Mouse (Mus musculus) limb, embryonic 10.5 days (tissue): ENCODE results near the gene Gm5475. TPM values are rescaled to one million over a fixed set of nuclear protein-coding genes. Genes with fewer than 3 reads are reported as not detected.

ENCODE experiments used
- DNase-seq: peaks from one replicate; pipeline ENCODE4 v3.0.0-alpha.2; 2017; ENCODE audit warnings: low spot score
- H3K27ac ChIP-seq: fragments of 300-500 bp; sonication (generic); 2 replicates; pipeline ENCODE4 v1.5.1; 2016; ENCODE audit warnings: mild to moderate bottlenecking
- H3K27me3 ChIP-seq: fragments of 300-500 bp; sonication (generic); 2 replicates; pipeline ENCODE4 v1.6.1; 2016; ENCODE audit warnings: low read depth, mild to moderate bottlenecking; ENCODE audit not compliant: poor library complexity, severe bottlenecking
- H3K36me3 ChIP-seq: fragments of 300-500 bp; sonication (generic); 2 replicates; pipeline ENCODE4 v1.6.1; 2016; ENCODE audit warnings: mild to moderate bottlenecking, moderate library complexity
- H3K4me1 ChIP-seq: fragments of 300-500 bp; sonication (generic); 2 replicates; pipeline ENCODE4 v1.6.1; 2016
- H3K4me3 ChIP-seq: fragments of 300-500 bp; sonication (generic); 2 replicates; pipeline ENCODE4 v1.5.1; 2016; ENCODE audit warnings: mild to moderate bottlenecking, moderate library complexity
- H3K9me3 ChIP-seq: fragments of 300-500 bp; sonication (generic); replicated peaks from 2 replicates; pipeline ENCODE4 v1.6.1; 2016; ENCODE audit warnings: mild to moderate bottlenecking
- WGBS: fragments of 180-500 bp; shearing (Covaris S2); methylation state at CpG from one replicate; pipeline ENCODE4 v1.1.7; 2016; 5-methylcytosine and 5-hydroxymethylcytosine counted together
- polyA plus RNA-seq: library from polyadenylated mRNA; unstranded; fragments of >200 nt; fragmentation: Nextera tagmentation; extraction: Ambion mirVana; gene quantifications from 2 replicates; pipeline ENCODE4 v1.2.1, GENCODE M21; 2016

Gene Gm5475
- polyA plus RNA-seq, 1 experiment from 2014 or later, result 0.11 TPM

DNA sequence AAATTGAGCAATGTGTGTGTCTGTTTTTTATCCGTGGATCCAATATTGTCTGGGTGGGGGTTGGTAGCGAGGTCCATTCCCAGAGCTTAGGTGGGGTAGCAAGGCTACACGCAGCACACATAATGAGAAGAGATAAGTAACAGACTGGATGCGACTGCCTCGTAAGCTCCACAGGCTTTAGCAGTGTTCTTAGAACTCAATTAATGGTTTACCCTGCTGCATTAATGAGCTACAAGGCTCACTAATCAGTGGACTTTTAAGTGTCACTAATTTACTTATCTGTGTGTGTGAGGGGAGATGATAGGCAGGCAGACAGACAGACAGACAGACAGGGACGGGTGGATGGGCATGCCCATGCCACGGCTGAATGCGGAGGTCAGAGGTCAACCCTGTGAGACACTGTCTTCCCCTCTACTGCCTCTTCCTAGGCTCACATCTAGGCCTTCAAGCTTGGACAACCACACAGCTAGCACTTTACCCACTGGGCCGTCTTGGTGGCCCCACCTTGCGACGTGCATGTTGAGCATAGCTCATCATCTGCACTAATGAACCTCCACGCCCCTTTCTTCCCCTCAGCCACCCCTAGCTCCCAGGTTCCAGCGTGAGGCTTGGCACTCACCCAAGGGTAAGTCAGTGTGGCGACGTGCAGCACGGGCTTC is 21.2 kb upstream of the Gm5475 start:
- Histone ChIP-seq H3K27ac (no peak overlapping the region), H3K4me1 (no peaks in the 10 kb centered on the region), H3K36me3 (peaks cover 100% of the 10 kb centered on the region), H3K27me3 (no peaks in the 10 kb centered on the region), H3K4me3 (no peak overlapping the region), H3K9me3 (no peaks in the 10 kb centered on the region)
- WGBS, result 94% methylated on average over 16 of the region's 16 CpGs
- no peak for DNase-seq

- Histone ChIP-seq H3K36me3 (peaks cover 100% of the 10 kb centered on the region), H3K27ac (no peak overlapping the region), H3K9me3 (no peaks in the 10 kb centered on the region), H3K27me3 (no peaks in the 10 kb centered on the region), H3K4me1 (no peaks in the 10 kb centered on the region), H3K4me3 (no peak overlapping the region)
- no peak for DNase-seq
- 94% methylated on average over 4 of the region's 4 CpGs for WGBS
These were observed 20.1 kb upstream of the Gm5475 start for GRCm38 (mm10) chr15:100401811-100402210.

GRCm38 (mm10) chr15:100402347-100402746 is 19.6 kb upstream of the Gm5475 start:
- Histone ChIP-seq H3K36me3 (peaks cover 97% of the 10 kb centered on the region), H3K4me3 (no peak overlapping the region), H3K9me3 (no peaks in the 10 kb centered on the region), H3K4me1 (no peaks in the 10 kb centered on the region), H3K27ac (no peak overlapping the region), H3K27me3 (no peaks in the 10 kb centered on the region)
- no peak for DNase-seq
- 94% methylated on average over 14 of the region's 14 CpGs for WGBS

DNA sequence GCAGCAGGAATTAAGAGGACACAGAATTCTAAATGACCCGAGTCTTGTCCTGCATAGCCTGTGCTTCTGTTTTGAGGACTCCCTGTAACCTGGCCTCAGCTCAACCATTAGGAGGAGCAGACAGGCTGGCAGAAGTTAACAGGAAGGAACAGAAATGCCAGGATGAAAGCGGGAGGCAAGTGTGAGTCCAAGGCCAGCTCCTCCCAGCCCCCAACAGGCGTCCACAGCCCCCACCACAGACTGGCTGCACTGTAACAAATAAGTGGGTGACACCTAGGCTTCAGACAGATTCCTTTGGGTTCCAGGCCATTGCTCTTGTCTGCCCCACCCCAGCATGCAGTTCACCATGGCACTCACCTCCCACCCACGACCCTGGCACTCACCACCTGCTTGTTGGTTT is 19.1 kb upstream of the Gm5475 start:
- Histone ChIP-seq H3K27me3 (no peaks in the 10 kb centered on the region), H3K4me1 (no peaks in the 10 kb centered on the region), H3K27ac (no peak overlapping the region), H3K4me3 (no peak overlapping the region), H3K9me3 (no peaks in the 10 kb centered on the region), H3K36me3 (peaks cover 97% of the 10 kb centered on the region)
- WGBS, result 88% methylated on average over 4 of the region's 4 CpGs
- no peak for DNase-seq

DNA sequence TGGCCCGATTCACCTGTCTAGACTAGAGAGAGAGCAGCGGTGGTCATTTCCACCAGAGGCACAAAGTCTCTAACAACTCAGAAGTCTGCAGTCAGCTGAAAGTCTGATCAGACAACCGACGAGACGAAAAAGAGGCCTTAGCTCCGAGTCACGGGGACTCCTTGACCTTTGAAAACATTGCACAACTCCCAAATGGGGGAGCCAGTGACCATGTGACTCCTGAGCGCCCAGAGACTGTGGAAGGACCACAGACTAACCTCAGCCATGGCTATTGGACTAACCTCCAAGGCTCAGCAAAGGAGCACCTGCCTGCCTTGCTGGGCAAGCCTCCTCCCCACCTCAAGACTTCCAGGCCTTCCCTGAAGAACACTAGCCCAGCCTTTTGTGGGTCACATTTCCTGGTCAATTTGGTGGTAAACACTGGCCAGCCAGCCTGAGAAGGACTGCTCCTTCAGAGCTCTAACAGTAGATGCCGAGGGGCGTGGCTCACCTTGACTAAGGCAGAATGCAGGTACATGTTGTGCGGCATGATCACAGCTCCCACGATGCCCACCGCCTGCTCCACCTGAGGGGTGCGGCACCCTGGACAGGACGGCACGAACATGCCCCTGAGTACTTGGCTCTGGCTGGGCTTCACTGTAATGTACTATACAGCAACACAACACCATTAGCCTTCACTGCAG is 18.5 kb upstream of the Gm5475 start:
- Histone ChIP-seq H3K36me3 (peaks cover 97% of the 10 kb centered on the region), H3K9me3 (no peaks in the 10 kb centered on the region; the same call in 1 of the 2 replicates), H3K4me1 (no peaks in the 10 kb centered on the region), H3K4me3 (no peak overlapping the region), H3K27me3 (no peaks in the 10 kb centered on the region), H3K27ac (no peak overlapping the region)
- 94% methylated on average over 16 of the region's 16 CpGs for WGBS
- no peak for DNase-seq

- WGBS, result 87% methylated on average over 5 of the region's 5 CpGs
- H3K27ac ChIP-seq, result no peak overlapping the region
- no peak overlapping the region for H3K4me3 ChIP-seq
- H3K27me3 ChIP-seq, result no peaks in the 10 kb centered on the region
- H3K4me1 ChIP-seq, result no peaks in the 10 kb centered on the region
- H3K36me3 ChIP-seq, result peaks cover 94% of the 10 kb centered on the region
- no peak for DNase-seq
- H3K9me3 ChIP-seq, result no peaks in the 10 kb centered on the region; the same call in 1 of the 2 replicates
These were observed 15.9 kb upstream of the Gm5475 start for GRCm38 (mm10) chr15:100406088-100406487.

DNA sequence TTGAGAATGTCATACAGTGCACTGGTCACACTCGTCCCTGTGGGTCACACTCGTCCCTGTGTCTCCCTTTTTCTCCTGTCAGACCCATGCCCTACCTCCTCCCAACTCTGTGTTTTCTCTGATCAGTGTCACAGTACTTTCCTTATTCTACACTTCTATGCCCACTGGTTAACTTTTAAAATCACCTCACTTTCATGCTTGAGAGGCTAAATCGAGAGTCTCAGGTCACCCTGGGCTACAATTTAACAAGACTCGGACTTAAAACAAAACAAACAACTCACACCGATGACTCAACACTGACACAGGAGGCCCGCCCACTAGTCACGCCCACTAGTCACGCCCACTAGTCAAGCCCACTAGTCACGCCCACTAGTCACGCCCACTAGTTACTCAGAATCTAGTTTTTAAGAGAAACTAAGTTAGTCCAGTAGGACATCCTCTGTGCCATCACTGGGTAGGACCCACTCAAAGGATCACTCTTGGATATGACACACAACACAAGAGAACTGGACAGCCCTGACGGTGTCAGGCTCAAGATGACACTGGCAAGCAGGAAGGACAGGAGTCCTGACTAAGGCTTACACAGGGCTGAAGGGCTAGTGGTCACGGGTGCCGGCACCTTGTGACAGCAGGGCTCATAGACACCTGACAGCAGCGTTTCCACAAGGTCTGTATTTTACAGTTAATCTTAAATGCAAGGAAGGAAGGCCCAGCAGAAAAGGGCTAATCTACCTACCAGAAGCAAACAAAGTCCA is 10.9 kb upstream of the Gm5475 start:
- peaks cover 5% of the 10 kb centered on the region for H3K4me1 ChIP-seq
- 51% methylated on average over 14 of the region's 14 CpGs for WGBS
- DNase-seq, result no peak
- H3K27ac ChIP-seq, result no peak overlapping the region
- H3K27me3 ChIP-seq, result no peaks in the 10 kb centered on the region
- no peaks in the 10 kb centered on the region; the same call in 1 of the 2 replicates for H3K9me3 ChIP-seq
- H3K36me3 ChIP-seq, result peaks cover 53% of the 10 kb centered on the region
- no peak overlapping the region for H3K4me3 ChIP-seq

DNA sequence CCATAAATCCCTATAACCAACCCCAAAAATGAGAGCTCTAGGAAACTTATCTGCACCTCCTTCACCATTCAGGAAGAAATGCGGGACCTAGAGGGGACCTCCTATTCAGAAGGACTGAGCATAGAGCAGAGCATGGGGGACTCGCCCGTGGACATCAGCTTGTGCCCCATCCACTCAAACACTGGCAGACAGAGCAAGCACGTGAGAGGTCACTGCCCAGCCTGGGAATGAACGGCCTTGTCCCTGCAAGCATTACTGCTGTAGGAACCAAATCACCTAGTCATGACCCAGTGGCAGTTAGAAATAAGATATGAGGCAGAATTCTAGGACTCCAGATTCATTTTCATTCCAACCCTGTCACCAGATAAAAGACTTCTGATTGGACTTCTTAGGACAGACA is 10.2 kb upstream of the Gm5475 start:
- peaks cover 47% of the 10 kb centered on the region for H3K36me3 ChIP-seq
- no peaks in the 10 kb centered on the region; the same call in 1 of the 2 replicates for H3K9me3 ChIP-seq
- 91% methylated on average over 5 of the region's 5 CpGs for whole genome bisulfite sequencing
- H3K27me3 ChIP-seq, result no peaks in the 10 kb centered on the region
- H3K27ac ChIP-seq, result no peak overlapping the region
- peaks cover 5% of the 10 kb centered on the region for H3K4me1 ChIP-seq
- DNase-seq, result no peak
- H3K4me3 ChIP-seq, result no peak overlapping the region

- H3K27ac ChIP-seq, result no peak overlapping the region
- H3K4me3 ChIP-seq, result no peak overlapping the region
- no peaks in the 10 kb centered on the region for H3K27me3 ChIP-seq
- H3K36me3 ChIP-seq, result peaks cover 37% of the 10 kb centered on the region
- 81% methylated on average over 4 of the region's 5 CpGs for WGBS
- H3K4me1 ChIP-seq, result peaks cover 5% of the 10 kb centered on the region
- H3K9me3 ChIP-seq, result no peaks in the 10 kb centered on the region; the same call in 1 of the 2 replicates
- no peak for DNase-seq
These were observed 8.6 kb upstream of the Gm5475 start for GRCm38 (mm10) chr15:100413306-100413705.

DNA sequence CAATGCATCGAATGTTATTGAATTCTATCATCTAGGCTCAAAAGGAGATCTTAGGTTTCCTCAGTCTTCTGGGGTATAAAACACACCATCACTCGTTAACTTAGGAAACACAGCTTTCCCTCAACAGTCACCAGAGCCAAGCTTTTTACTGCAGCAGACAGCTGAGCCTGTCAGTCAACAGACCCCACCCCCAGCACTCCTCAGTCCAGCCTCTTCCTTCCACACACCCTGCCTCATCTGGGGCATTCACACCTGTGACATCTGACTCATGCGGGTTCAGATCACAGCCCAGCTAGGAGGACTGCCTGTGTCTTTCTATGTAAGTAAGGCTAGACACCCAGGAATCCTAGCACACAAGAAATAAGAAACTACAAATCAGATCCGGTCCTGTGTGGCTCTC is 7.9 kb upstream of the Gm5475 start:
- H3K4me1 ChIP-seq, result peaks cover 6% of the 10 kb centered on the region
- peaks cover 30% of the 10 kb centered on the region for H3K36me3 ChIP-seq
- WGBS, result 60% methylated on average over 4 of the region's 4 CpGs
- DNase-seq, result no peak
- H3K27me3 ChIP-seq, result no peaks in the 10 kb centered on the region
- H3K9me3 ChIP-seq, result no peaks in the 10 kb centered on the region
- H3K4me3 ChIP-seq, result no peak overlapping the region
- H3K27ac ChIP-seq, result no peak overlapping the region

DNA sequence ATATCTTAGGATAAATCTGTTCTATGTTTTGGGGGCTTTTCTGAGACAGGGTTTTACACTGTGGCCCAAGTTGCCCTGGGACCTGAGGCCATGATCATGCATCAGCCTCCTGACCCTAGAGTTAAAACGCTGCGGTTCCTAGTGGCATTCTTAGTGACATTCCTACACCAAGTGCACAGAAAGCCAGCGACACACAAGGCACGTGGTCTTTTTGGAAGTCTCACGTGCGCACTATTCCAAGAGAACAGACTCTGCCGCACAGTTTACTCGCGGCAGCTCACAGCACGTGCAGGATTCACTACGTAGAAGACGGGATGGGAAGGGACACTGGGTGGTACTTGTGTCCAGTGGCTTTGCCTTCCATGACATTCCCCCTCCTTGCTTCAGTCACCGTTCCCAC is 7.0 kb upstream of the Gm5475 start:
- no peak overlapping the region for H3K27ac ChIP-seq
- no peaks in the 10 kb centered on the region for H3K9me3 ChIP-seq
- peaks cover 15% of the 10 kb centered on the region for H3K4me1 ChIP-seq
- no peak for DNase-seq
- H3K4me3 ChIP-seq, result no peak overlapping the region
- H3K27me3 ChIP-seq, result no peaks in the 10 kb centered on the region
- WGBS, result 94% methylated on average over 13 of the region's 13 CpGs
- peaks cover 21% of the 10 kb centered on the region for H3K36me3 ChIP-seq

DNA sequence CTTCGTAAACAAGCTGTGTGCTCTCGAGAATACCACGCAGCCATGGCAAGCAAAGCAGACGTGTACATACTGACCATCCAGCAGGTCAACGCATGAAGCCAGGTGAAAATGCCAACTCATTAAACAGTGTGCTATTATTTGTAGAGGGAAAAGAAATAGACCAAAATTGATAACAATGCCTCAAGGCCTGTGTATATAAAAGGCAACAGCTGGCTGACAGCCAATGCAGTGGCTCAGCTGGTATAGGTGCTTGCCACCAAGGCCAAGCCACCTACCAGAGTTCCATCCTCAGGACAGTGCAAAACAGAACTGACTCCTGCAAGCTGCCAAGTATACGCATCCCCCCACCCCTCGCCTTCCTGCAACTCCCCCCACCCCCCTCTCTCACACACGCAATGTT is 6.3 kb upstream of the Gm5475 start:
- H3K4me1 ChIP-seq, result peaks cover 21% of the 10 kb centered on the region
- peaks cover 13% of the 10 kb centered on the region for H3K36me3 ChIP-seq
- H3K9me3 ChIP-seq, result no peaks in the 10 kb centered on the region
- H3K27me3 ChIP-seq, result no peaks in the 10 kb centered on the region
- no peak overlapping the region for H3K27ac ChIP-seq
- H3K4me3 ChIP-seq, result no peak overlapping the region
- DNase-seq, result no peak
- 96% methylated on average over 8 of the region's 8 CpGs for WGBS

GRCm38 (mm10) chr15:100417854-100418450 is 4.0 kb upstream of the Gm5475 start:
- H3K36me3 ChIP-seq, result peaks cover 5% of the 10 kb centered on the region; the same call in 1 of the 2 replicates
- no peak overlapping the region for H3K27ac ChIP-seq
- H3K4me1 ChIP-seq, result peaks cover 40% of the 10 kb centered on the region
- 94% methylated on average over 9 of the region's 9 CpGs for WGBS
- DNase-seq, result no peak
- H3K4me3 ChIP-seq, result no peak overlapping the region
- no peaks in the 10 kb centered on the region for H3K9me3 ChIP-seq
- H3K27me3 ChIP-seq, result no peaks in the 10 kb centered on the region
